Mouse (Mus musculus) adrenal gland, postnatal 4 days (tissue): ENCODE data around the gene Cachd1. TPM values are rescaled to one million over a fixed set of nuclear protein-coding genes. Genes with fewer than 3 reads are reported as not detected.

ENCODE experiments used
- DNase-seq, 2 experiments: peaks; one replicate each; pipeline ENCODE4 v3.0.0; 2021 to 2022; ENCODE audit warnings: low spot score in 2 of 2, mixed read lengths in 2 of 2
- long read RNA-seq, 2 experiments: library from polyadenylated mRNA; stranded (forward); transcript quantifications; one replicate each; pipeline ENCODE4 v2.0.0; 2021
- total RNA-seq, 2 experiments: library from RNA; stranded (reverse); gene quantifications; 2 replicates each; pipeline ENCODE4 v1.2.3; 2021

Cachd1 gene
- total RNA-seq: 10 to 100 TPM; 14.6 to 16.7 TPM
- long read RNA-seq, experiment 1, full-length matches to known transcripts: 1 of 3 reads
- long read RNA-seq, experiment 1, partial matches to known transcripts: 2 of 3 reads
- long read RNA-seq, experiment 1, other reads (novel, unspliced or antisense): 0 of 3 reads
- long read RNA-seq, experiment 2, full-length matches to known transcripts: 3 of 13 reads
- long read RNA-seq, experiment 2, partial matches to known transcripts: 4 of 13 reads
- long read RNA-seq, experiment 2, other reads (novel, unspliced or antisense): 6 of 13 reads

DNA sequence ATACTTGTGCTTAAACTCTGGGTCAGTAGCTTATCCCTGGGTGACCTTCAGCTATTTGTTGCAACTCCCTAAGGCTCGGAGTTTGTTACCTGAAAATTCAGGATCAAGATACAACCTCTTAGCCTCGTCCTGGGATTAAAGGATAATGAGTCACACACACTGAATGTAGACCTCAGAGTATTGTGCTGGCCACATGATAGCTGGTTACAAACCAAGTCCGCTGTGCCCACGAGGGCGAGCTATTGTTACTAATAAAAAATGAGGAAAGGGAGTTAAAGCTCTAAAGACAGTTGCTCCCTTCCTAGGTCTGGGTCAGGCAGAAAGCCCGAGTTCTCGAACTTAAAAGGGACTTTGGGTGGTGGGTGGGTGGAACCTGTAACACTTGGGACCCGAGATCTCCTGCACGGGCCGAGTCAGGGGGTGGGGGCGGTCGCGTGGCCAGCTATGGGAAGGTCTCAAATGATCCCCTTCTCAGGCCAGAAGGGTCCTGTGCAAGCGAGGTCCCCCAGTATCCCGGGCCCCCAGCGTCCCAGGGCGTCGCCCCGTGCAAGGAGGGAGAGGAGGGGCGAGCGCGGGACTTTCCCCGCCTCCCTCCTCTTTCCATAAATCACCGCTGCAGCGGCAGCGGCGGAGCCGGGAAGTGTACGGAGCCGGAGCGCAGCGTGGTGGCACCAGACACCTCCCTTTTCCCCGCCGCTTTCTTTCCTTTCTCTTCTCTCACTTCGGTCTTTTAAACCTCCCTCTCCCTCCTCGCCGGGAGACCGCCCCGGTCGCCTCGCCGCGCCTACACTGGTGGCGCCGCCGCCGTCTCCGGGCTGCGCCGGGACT lies at the start of gene Cachd1:
TSS of gene Cachd1 (plus strand) at position 633 of the 828 bp plus-strand sequence.
- DNase-seq: peak; percentile 40 to 55

DNA sequence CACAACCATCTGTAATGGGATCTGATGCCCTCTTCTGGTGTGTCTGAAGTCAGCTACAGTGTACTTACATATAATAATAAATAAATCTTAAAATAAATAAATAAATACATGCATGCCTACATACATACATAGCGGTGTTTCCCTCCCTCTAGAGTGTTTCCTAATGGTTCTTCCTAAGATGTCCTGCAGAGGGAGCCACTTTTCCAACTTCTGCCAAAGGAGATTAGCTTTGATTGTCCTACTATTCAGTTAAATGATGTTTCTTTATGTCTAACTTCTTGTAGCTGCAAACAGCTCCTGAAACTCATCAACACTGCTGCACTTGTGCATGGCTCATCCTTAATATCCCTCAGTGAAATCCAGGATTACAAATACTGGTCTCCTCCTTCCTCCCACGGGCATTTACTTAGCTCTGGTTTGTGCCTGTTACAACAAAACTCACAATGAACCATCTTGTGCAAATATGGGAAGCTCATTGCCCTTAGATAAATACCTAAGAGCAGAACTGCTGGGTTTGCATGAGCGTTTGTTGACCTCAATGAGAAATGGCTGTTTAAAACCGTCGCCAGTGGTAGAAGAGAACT lies 47.5 kb upstream of the Cachd1 start:
- DNase-seq: no peak

DNA sequence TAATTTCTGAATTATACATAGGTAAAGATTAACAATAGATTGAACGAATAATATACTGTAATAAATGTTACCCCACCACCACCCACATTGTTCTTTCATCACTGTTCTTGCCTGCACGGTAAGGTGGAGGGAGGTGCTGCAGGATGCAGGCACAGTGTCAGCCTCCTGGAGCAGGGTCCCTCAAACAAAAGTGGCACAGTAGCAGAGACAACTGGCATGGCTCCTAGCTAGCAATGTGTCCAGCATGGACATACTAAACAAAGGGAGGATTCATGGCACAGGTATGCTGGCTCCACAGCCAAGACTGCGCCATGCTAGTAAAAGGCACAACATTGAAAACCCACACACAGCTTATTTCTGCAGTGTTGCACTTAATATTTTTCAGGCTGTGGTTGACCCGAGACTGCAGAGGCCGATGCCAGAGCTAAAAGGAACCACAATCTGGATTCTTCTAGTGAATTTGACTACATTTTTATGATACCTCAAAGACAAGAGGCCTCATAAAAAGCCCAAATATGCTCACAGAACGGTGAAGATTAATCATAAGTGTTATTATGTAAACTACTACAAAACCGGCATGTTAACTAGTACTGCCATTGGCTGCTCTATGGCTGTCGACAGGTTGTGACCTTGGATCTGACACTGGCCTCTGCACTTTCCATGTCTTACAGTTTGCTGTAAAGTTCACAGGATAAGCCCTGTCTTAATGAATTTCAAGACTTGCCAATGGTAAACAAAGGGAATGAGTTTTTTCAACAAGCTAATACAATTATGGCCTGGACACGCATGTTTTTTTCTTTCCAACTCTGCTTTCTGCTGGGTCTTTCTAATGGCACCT lies 41.2 kb upstream of the Cachd1 start:
- no peak for DNase-seq

DNA sequence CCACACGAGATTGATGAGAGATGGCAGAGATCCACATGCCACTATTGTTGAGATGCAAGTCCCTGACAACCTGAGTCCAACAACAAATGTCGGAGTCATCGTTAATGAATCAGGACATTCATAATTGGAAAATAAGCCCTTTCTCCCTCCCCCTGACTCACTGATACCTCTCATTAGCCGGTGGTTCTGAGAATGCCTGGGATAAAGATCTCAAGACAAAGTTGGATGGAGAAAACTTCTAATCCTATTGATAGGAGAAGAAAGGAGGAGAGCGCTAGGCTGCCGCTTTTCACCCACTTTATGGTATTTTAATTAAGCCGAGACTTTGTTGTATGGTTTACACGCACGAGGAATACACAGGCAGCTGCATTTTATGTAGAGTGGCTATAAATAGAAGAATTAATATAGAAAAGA lies 40.5 kb upstream of the Cachd1 start:
- DNase-seq: no peak

DNA sequence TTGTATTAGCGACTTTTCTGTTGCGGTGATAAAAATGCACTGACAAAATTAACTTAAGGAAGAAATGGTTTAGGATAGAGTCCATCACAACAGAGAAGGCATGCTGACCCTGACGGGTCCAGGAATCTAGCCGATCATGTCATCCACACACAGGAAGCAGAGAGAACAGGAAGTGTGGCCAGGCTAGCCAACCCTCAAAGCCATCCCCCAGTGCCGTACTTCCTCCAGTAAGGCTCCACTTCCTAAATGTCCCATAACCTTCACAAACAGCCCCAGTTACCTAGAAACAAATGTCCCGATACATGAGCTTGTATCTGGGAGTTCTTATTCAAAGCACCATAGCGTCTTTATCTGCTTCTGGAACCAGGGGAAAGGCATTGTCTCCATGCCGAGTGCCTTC lies 32.9 kb upstream of the Cachd1 start:
- DNase-seq: no peak

DNA sequence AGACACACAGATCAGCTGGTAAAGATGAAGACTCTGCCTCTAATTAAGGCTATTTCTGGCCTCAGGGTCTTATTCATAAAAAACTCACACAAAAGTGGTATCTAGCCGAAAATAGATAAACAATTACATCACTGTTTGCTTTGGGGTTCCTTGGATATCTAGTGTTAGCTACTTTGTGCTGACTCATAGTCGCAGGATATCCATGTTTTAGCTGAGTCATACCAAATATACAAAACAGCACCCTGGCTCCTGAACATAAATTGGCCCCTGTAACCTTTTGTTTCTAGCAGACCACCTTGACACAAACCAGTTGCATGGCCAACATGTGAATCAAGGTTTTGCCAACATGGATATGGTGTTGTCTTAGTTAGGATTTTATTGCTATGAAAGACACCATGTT lies 24.2 kb upstream of the Cachd1 start:
- no peak for DNase-seq

DNA sequence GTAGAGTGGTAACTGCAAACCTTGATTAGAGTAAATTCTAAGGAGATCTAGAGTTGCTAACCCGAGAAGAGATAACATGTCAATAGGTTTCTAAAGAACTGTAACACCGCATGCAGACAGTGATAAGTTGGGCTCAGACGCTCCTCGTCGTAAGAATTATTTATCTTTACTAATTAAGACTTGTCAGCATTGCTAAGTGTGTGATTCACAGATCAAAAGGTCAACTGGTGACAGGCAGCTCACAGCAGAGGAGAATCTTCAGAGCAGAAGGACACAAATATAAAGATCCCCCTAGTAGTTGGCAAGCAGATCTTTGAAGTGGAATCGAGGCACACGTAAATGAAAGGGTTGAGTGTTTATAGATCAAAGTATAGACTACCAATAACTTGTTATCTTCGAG lies 20.8 kb upstream of the Cachd1 start:
- no peak for DNase-seq

DNA sequence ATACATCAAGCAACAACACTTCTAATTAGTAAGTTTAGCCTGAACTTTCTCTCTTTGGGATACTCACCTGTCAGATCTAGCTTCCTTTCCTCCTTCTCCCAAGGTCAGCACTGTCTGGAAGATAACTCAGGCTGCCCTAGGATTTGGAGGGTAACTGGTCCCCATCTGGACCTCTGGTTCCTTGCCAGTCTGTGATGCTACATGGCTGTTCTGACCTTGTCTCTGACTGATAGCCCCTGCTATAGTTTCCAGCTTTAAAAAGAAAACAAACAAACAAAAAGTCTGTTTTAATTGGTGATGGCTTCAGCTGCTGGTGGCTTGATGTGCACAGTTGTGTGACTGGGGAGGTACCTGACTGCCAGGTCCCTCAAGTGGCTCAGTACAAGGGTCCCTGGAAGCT lies 20.0 kb upstream of the Cachd1 start:
- no peak for DNase-seq

DNA sequence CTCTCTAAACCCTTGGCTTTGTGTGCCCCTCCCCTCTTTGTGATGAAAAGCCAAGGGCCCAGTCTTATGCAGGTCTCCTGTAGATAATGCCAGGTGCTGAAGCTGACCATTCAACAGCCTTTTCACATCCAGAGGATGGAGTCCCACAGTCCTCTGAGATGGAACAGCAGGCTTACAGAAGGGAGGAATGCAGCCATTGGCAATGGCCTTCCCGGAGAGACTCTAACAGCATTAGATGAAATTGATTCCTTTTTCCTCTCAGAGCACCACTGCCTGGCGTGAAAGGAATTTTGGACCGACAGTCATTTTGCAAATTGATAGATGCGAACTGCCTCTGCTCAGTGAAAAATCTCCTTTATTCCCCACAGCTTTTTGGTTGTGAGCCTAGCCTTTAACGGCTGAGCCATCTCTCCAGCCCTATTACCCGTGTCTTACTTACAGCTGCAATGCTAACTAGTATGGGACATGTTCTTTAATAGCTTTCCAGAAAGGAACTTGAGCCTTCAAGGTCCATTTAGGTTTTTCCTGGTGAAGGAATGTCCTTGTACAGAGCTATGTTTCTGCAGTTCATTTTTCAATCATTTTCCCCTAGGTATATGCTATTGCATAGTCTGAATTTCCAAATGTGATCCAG lies 18.1 kb upstream of the Cachd1 start:
- no peak for DNase-seq

DNA sequence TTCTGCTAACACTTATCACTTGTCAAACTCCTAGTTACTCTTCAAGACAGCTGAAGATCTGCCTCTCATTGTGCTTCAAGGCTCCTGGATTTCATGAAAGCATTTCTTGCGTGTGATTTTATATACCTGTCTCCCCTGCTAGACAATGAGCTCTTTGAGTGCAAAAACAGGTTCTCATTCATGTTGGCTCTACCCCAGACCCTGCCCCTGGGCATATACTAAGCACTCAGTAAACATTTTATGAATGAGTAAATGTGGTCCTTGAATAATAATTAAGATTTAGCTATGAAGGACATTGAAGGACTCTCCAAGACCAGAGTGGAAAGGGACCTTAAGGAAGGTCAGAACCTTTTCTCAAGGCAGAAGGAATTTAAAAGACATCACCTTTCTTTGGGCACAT lies 16.9 kb upstream of the Cachd1 start:
- no peak for DNase-seq

DNA sequence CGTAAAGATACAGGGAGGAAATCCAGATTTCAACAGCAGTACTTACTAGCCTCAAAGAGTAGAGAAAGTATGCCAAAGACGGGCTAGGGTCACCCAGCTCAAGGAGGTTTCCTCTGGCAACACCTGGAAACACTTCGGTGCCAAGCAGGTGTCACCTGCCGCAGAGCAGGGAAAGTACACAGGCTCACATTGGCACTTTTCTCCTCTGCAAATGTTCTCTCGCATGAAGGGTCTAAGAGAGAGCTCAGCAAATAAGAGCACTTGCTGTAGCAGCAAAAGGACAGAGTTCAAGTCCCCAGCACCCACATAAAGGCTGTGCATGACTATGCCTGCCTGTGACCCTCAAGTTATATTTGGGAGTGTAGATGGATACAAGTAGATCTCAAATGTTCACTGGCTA lies 16.1 kb upstream of the Cachd1 start:
- no peak for DNase-seq

DNA sequence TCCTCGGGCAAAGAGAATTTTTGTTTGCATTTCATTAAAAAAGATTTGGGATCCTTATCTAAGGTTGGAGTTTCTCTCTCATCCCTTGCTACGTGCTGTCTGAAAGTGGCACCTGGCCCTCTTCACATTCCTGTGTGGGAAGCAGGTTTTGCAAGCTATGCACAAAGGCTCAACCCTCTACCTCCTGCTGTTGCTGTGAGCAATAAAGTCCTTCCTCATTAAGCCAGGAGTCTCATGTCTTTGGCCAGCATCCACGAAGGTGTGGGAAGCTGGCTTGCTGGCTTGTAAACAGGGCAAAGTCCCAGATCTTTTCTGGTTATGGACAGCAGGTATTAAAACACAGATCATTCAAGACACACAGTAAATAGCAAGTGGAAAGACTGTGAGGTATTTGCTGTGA lies 7.9 kb upstream of the Cachd1 start:
- DNase-seq: no peak

DNA sequence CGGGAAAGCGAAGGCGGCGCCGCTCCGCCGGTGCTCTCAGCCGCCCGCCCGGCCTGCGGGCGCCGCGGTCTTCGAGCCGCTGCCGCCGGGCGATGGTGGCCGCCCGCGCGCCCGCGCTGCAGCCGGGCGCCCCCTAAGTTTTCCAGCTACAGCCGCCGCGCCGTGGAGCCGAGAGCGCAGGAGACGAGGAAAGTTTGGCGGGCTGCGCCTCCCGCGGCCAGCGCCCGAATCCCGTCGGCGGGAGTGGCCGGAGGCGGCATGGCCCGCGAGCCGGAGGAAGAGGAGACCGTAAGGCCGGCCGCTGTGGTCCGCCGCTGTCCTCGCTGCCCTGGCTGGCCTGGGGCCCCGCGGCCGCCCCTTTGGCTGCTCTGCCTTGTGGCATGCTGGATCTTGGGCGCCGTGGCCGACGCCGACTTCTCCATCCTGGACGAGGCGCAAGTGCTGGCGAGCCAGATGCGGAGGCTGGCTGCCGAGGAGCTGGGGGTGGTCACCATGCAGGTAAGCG lies 448 bp downstream of the Cachd1 start:
- peak in 1 of 2 experiments; percentile 18 for DNase-seq

DNA sequence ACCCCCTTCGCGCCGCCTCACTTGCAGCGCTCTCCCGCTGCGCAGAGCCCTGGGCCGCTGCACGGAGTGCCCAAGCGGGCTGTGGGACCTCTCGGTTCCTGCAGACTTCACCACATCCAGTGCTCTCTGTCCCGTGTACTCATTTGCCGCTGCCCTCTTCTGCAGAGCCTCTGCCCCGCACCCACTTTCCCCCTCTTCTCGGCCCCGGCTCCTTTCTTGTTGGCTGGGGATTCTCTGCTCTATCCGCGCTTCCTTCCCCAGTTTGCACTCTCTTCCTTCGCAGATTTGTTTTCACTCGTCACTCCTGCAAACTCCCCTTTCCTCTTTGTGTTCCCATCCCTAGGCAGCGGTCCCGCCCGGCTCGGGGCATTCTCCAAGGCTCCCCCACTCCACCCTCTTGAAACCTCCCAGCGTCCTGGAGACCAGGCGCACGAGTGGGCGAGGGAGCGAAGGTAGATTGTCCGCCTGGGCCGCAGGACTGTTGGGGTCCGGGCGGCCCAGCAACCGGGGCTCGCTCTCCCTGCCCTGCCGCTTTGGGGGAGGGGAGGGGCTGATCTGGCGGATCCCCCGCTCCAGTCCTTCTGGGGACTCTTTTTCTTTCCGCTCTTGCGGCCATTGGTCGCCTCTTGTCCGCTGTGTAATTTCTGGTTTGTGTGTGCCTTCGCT lies 1.0 kb downstream of the Cachd1 start:
- peak; percentile 11 to 18 for DNase-seq

DNA sequence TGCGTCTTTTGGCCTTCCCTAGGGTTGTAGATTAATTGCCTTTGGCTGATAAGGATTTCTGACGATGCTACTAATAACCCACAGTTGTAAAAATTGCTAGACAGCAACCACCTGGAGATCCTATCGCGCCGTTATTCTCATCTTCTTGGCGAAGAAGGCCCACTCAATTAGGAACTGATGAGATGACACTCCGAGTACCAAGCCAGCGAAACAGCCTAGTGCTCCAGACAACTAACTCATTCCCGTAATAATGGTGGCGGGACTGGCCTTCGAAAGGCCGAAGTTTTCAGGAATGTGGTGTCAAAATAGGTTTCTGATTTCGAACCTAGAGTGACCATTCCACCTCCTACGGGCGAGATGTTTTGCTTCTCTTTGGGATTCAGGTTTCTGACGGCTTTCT lies 1.6 kb downstream of the Cachd1 start:
- no peak for DNase-seq

DNA sequence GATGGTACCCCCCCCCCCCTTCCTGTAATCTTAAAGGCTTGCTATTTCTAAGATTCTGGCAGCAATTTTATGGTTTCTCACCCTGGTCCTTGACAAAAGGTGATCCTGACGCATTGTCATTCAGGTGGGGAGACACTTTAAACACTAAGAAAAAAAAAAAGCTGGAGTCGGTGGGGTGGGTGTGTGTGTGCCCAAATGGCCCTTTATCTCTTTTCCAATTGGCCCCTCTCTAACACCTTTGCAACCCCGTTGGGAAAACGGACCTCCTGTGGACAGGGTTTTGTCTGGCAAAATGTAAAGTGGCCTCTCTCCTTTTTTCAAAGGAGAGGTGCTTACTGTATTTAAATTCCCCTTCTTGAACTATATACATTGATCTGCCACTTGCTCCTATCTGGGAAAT lies 2.5 kb downstream of the Cachd1 start:
- DNase-seq: no peak

DNA sequence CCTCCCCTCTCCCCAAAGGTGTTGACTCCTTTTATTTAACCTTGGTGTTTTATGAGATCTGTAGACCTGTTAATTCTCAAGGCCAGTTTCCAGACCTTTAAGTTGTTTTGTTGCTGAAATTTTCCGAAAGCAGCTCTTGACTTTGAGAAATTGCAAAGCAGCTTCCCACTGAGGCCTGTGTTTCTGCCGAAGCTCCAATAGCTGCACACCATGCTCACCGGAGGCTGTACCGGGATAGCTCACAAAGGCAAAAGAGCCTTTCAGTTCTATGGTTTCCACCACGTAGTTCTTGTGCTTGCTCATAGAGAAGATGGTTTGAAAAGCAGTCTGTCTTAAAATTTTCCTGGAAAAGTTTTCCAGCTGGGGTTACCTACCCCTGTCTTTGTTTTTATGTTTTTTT lies 3.2 kb downstream of the Cachd1 start:
- no peak for DNase-seq

DNA sequence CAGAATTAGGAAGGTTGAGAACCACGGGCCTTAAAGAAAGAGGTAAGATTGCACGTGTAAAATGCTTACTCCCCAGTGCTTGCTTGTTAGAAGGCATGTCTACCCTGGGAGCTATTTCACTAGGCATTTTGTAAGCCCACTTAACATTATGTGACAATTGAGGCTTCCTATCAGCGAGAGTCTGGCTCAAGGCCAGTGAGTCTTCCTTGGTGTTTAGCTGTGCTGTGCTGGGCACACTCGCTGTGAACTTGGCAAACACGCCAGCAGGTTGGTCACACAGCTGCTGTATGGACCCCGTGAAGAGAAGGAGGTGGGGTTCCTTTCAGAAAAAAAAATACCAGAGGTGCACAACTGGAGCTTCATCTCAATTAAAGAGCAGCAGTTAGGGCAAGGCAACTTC lies 4.4 kb downstream of the Cachd1 start:
- DNase-seq: no peak

DNA sequence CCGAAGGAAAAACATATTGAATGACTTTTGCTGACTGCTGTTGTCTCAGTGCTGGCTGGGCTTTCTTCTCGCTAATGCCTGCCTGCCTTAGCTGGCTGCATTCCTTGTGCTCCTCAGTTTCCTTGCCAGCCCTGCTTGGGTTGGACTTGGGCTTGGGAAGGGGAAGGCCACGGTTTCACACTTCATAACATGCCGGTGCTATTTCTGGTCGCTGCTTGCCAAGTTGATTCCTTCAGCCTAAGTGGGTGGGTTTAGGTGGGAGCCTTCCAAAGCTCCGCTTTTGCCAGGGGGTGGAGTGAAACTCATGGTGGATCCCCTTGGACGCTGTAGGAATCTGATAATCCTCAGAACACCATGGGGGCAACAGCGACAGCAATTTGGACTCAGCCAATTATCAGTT lies 5.9 kb downstream of the Cachd1 start:
- no peak for DNase-seq

DNA sequence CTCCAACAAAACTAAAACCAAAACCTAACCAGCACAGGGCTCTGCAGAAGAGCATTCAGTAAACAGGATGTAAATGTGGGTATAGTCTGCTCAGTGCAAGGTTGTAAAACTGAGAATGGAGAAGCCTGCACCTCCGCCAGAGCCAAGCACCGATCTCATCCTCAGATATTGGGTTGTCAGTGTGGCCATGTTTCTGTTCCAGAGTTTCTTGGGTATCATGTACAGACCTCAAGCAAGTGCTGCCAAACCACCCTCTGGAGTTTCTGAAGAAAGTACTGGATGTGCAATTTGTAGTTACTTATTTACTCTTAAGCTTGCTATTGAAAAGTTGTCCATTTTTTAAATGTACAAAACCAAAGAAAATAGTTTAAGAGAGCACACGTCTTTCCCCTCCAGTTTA lies 6.4 kb downstream of the Cachd1 start:
- DNase-seq: no peak
